Mouse (Mus musculus): Measurements from ENCODE around the gene Gm9844. TPM values are rescaled to one million over a fixed set of nuclear protein-coding genes. Genes with fewer than 3 reads are reported as not detected.

Gene Gm9844
- total and polyA plus RNA-seq, 3 experiments: 1.4 to 25.1 (median 4.7) TPM

GRCm38 (mm10) chr7:24883896-24884692 is 22.1 kb downstream of the Gm9844 start, which contains the start of gene Rps19 (continued):
- TF ChIP-seq E2F4 (IDR thresholded peaks at IDR 0.05; ENCODE audit: insufficient replicate concordance, low read depth, low read length) (peak; percentile 83; the same call in 1 of the 2 replicates), EP300 (IDR thresholded peaks at IDR 0.05; ENCODE audit: low read length) (no peak), TCF12 (IDR thresholded peaks at IDR 0.05; ENCODE audit: low read depth, low read length) (peak; percentile 97)

GRCm38 (mm10) chr7:24884693-24885291 is 22.8 kb downstream of the Gm9844 start:
- dilution Hi-C loops (cut with MboI; ENCODE audit: extremely low pct_ligation_motif_present, extremely low pct_unique_long_range_greater_than_20kb, low sequenced_read_pairs): no loop called here
- no peaks in the 10 kb centered on the region for H3K9me3 ChIP-seq (replicated peaks; ENCODE audit: low read length)
- H3K4me1 ChIP-seq (ENCODE audit: control insufficient read depth in 1 of 2, insufficient read depth in 2 of 2): peaks cover 0 to 27% of the 10 kb centered on the region in 2 experiments; a peak in 2 of 4 replicates
- peak overlapping the region; percentile 85 for H3K27ac ChIP-seq (ENCODE audit: insufficient read depth, low read depth)
- H3K4me2 ChIP-seq (ENCODE audit: insufficient read depth, low read depth, poor library complexity, severe bottlenecking): peak overlapping the region; percentile 94; the same call in 1 of the 2 replicates
- H3K27me3 ChIP-seq (replicated peaks): no peaks in the 10 kb centered on the region
- no peak for DNase-seq (ENCODE audit: extremely low read depth)
- in situ Hi-C loops (cut with MboI; ENCODE audit: low pct_ligation_motif_present, low pct_unique_long_range_greater_than_20kb, low sequenced_read_pairs): loop anchor here (5.0 kb wide), 2 partner anchors 37 to 68 kb away; no protein-coding TSS in a partner anchor
- peak overlapping the region; percentile 99 to 100 (median 100) for H3K4me3 ChIP-seq (replicated peaks in 1 of 3; ENCODE audit: low read depth in 2 of 3, low read length in 2 of 3, poor library complexity in 1 of 3)
- peak overlapping the region; percentile 100 for H3K9ac ChIP-seq (ENCODE audit: insufficient read depth, low read depth)
- H3K36me3 ChIP-seq (replicated peaks in 1 of 2; ENCODE audit: control insufficient read depth in 1 of 2, insufficient read depth in 1 of 2, low read length in 1 of 2): peaks cover 43 to 50% of the 10 kb centered on the region in 2 experiments
- peaks cover 42% of the 10 kb centered on the region for H3K79me2 ChIP-seq (replicated peaks; ENCODE audit: control insufficient read depth, extremely low read depth, insufficient read depth, poor library complexity, severe bottlenecking)
- no peak for TF ChIP-seq MAZ (IDR thresholded peaks at IDR 0.05; ENCODE audit: low read depth, low read length)
- no peak for TF ChIP-seq NRF1 (IDR thresholded peaks at IDR 0.05; ENCODE audit: low read depth, low read length)
- peak; percentile 61 for TF ChIP-seq MYC (IDR thresholded peaks at IDR 0.05; ENCODE audit: low read depth, low read length)
- TF ChIP-seq ETS1 (conservative IDR thresholded peaks at IDR 0.05; ENCODE audit: low read depth, low read length): no peak
- no peak for TF ChIP-seq HCFC1 (IDR thresholded peaks at IDR 0.05; ENCODE audit: low read depth, low read length)
- TF ChIP-seq ZNF384 (IDR thresholded peaks at IDR 0.05; ENCODE audit: low read depth, low read length): no peak
- TF ChIP-seq POLR2A (IDR thresholded peaks at IDR 0.05; ENCODE audit: low read depth, low read length): no peak; the same call in 1 of the 2 replicates
- TF ChIP-seq KAT2A (IDR thresholded peaks at IDR 0.05; ENCODE audit: insufficient replicate concordance, low read length): no peak
- no peak for TF ChIP-seq EP300 (IDR thresholded peaks at IDR 0.05; ENCODE audit: low read length)
- TF ChIP-seq UBTF (IDR thresholded peaks at IDR 0.05; ENCODE audit: low read depth, low read length): peak; percentile 67; the same call in 1 of the 2 replicates
- TF ChIP-seq PAX5 (IDR thresholded peaks at IDR 0.05; ENCODE audit: low read length): no peak
- no peak for TF ChIP-seq SMC3 (IDR thresholded peaks at IDR 0.05; ENCODE audit: low read depth, low read length)
- TF ChIP-seq ELF1 (IDR thresholded peaks at IDR 0.05; ENCODE audit: low read depth, low read length): no peak
- TF ChIP-seq MEF2A (IDR thresholded peaks at IDR 0.05; ENCODE audit: borderline replicate concordance, low read depth, low read length): no peak; the same call in 1 of the 2 replicates
- TF ChIP-seq IRF4 (IDR thresholded peaks at IDR 0.05; ENCODE audit: low read depth, low read length): 0 out of 2 replicates have a peak, but pooled peaks have one; percentile 10
- TF ChIP-seq JUN (IDR thresholded peaks at IDR 0.05; ENCODE audit: insufficient read depth, low read depth, low read length): no peak
- TF ChIP-seq RAD21 (IDR thresholded peaks at IDR 0.05; ENCODE audit: low read depth, low read length): no peak
- no peak for TF ChIP-seq ZC3H11A (IDR thresholded peaks at IDR 0.05; ENCODE audit: low read depth, low read length)
- peak; percentile 83 for TF ChIP-seq CHD1 (IDR thresholded peaks at IDR 0.05; ENCODE audit: low read depth, low read length)
- TF ChIP-seq ZMIZ1 (IDR thresholded peaks at IDR 0.05; ENCODE audit: low read depth, low read length): peak; percentile 66
- TF ChIP-seq CTCF (conservative IDR thresholded peaks at IDR 0.05 in 1 of 2, IDR thresholded peaks at IDR 0.05 in 1 of 2; ENCODE audit: low read depth in 2 of 2, low read length in 2 of 2): no peak
- TF ChIP-seq POLR2AphosphoS2 (IDR thresholded peaks at IDR 0.05; ENCODE audit: low read depth, low read length): peak; percentile 92
- no peak for TF ChIP-seq GABPA (IDR thresholded peaks at IDR 0.05; ENCODE audit: insufficient replicate concordance, low read depth, low read length)
- TF ChIP-seq RCOR1 (conservative IDR thresholded peaks at IDR 0.05; ENCODE audit: low read depth, low read length): no peak
- TF ChIP-seq MXI1 (IDR thresholded peaks at IDR 0.05; ENCODE audit: low read depth, low read length): peak; percentile 94
- TF ChIP-seq SIN3A (IDR thresholded peaks at IDR 0.05; ENCODE audit: low read length): peak; percentile 52; the same call in 1 of the 2 replicates
- no peak; the same call in 1 of the 2 replicates for TF ChIP-seq USF1 (IDR thresholded peaks at IDR 0.05; ENCODE audit: low read depth, low read length)
- TF ChIP-seq MAFK (IDR thresholded peaks at IDR 0.05; ENCODE audit: insufficient replicate concordance, low read length): no peak
- TF ChIP-seq USF2 (conservative IDR thresholded peaks at IDR 0.05; ENCODE audit: low read depth, low read length): no peak
- no peak for TF ChIP-seq ZKSCAN1 (IDR thresholded peaks at IDR 0.05; ENCODE audit: borderline replicate concordance, low read depth, low read length)
- peak; percentile 30; the same call in 1 of the 2 replicates for TF ChIP-seq BHLHE40 (IDR thresholded peaks at IDR 0.05; ENCODE audit: low read depth, low read length)
- TF ChIP-seq MAX (IDR thresholded peaks at IDR 0.05; ENCODE audit: low read length): peak; percentile 93
- TF ChIP-seq JUND (conservative IDR thresholded peaks at IDR 0.05; ENCODE audit: low read depth, low read length): no peak
